In the genomic region with DNA sequence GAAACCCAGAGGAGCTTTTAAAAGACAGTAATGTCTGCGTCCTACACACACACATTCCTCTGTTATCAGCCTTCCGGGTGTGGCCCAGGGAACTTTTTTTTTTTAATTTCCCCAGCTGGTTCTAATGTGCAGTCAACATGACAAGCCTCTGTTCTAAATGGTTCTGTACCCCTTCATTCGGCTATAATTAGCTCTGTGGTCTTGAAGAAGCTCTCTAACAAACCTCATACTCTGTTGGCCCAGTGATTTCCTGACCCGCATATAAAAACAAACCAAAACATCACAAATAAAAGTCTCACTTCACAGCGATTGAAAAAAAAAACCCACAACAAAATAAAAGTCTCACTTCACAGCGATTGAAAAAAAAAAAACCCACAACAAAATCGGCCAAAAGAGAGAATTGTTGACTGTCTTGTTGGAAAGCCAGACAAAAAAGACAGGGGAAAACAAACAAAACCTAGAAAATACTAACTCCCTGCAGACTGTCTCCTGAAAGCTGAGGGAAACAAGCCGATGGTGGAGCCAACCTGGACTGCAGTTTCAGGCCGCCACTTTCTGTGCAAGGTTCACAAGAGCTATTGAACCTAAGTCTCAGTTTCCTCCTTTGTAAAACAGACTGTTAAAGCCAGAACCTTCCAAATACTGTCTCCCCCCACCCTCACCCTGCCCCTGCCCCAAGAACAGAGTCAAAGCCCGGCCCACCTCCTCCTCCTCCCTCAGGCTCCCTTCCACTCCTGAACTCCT, we compare ENCODE assay signal across 8 mouse cellular contexts. TPM values are rescaled to one million over a fixed set of nuclear protein-coding genes. Genes with fewer than 3 reads are reported as not detected.
A peak's percentile ranks its signal among the peaks of the same experiment; 100 is the strongest.
DNase-seq lines count a peak whose midpoint lies in the region; ATAC-seq and TF ChIP-seq lines count a peak whose summit lies in the region.

No protein-coding gene starts in this region.

- H3K9me3 ChIP-seq in heart, postnatal 0 days (replicated peaks; ENCODE audit: control insufficient read depth, low read length), result no peaks in the 10 kb centered on the region
- no peaks in the 10 kb centered on the region for H3K9me3 ChIP-seq in lung, embryonic 16.5 days (ENCODE audit: control insufficient read depth, low read length)

- H3K9ac ChIP-seq in heart, postnatal 0 days (replicated peaks; ENCODE audit: low read depth, low read length), result peak overlapping the region; percentile 97; the same call in 1 of the 2 replicates
- H3K9ac ChIP-seq in lung, embryonic 16.5 days (ENCODE audit: low read length), result peak overlapping the region; percentile 85

- H3K27me3 ChIP-seq in heart, postnatal 0 days (ENCODE audit: control insufficient read depth, insufficient read depth, low read length), result no peaks in the 10 kb centered on the region
- H3K27me3 ChIP-seq in lung, embryonic 16.5 days (ENCODE audit: control insufficient read depth, insufficient read depth, low read depth, low read length), result no peaks in the 10 kb centered on the region

- intact Hi-C loops in heart, postnatal 14 days (cut with DNase I), result no loop called here

- ATAC-seq in heart, postnatal 0 days (ENCODE audit: insufficient read depth, low read depth), result no peak
- no peak for ATAC-seq in lung, embryonic 16.5 days (ENCODE audit: low read depth)

- TF ChIP-seq EP300 in heart, postnatal 0 days (IDR thresholded peaks at IDR 0.05; ENCODE audit: low read depth), result peak; percentile 18; the same call in 1 of the 2 replicates

- TF ChIP-seq CTCF in heart, postnatal 0 days (IDR thresholded peaks at IDR 0.05; ENCODE audit: low read depth), result no peak

- peaks cover 54% of the 10 kb centered on the region for H3K4me1 ChIP-seq in heart, postnatal 0 days (ENCODE audit: control insufficient read depth, insufficient read depth)
- peaks cover 66% of the 10 kb centered on the region for H3K4me1 ChIP-seq in lung, embryonic 16.5 days (replicated peaks; ENCODE audit: control insufficient read depth, insufficient read depth, low read length)

- peak; percentile 55 for DNase-seq in heart, adult 18-20 months
- no peak for DNase-seq in heart, postnatal 14 days
- DNase-seq in NIH3T3 (ENCODE audit: low read depth), result peak; percentile 35
- peak; percentile 57 for DNase-seq in heart, postnatal 0 days (ENCODE audit: low spot score)
- DNase-seq in urinary bladder, postnatal 4 days (ENCODE audit: low spot score in 2 of 2), result no peak
- no peak for DNase-seq in ovary, postnatal 10 days (ENCODE audit: low spot score)
- DNase-seq in right cerebral cortex, postnatal 14 days, result no peak

- WGBS in heart, postnatal 0 days, result 29% methylated on average over 10 of the region's 10 CpGs
- 29% methylated on average over 10 of the region's 10 CpGs for WGBS in lung, embryonic 16.5 days

- peak overlapping the region; percentile 91 for H3K4me2 ChIP-seq in heart, postnatal 0 days (ENCODE audit: low read depth, low read length)
- H3K4me2 ChIP-seq in lung, embryonic 16.5 days (ENCODE audit: low read depth, low read length), result peak overlapping the region; percentile 85

- peak overlapping the region; percentile 99 for H3K4me3 ChIP-seq in heart, postnatal 0 days (ENCODE audit: low read depth, low read length)
- peak overlapping the region; percentile 62 for H3K4me3 ChIP-seq in lung, embryonic 16.5 days (ENCODE audit: low read length)

- peak overlapping the region; percentile 93 for H3K27ac ChIP-seq in heart, postnatal 0 days (ENCODE audit: low read depth)
- H3K27ac ChIP-seq in lung, embryonic 16.5 days (ENCODE audit: low read length), result peak overlapping the region; percentile 89

- peaks cover 32% of the 10 kb centered on the region for H3K36me3 ChIP-seq in heart, postnatal 0 days (replicated peaks; ENCODE audit: control insufficient read depth, insufficient read depth, low read length)
- peaks cover 18% of the 10 kb centered on the region for H3K36me3 ChIP-seq in lung, embryonic 16.5 days (ENCODE audit: control insufficient read depth, insufficient read depth, low read length)

RNA-seq across cellular contexts. Expression of a gene that starts 2.0 kb away (rescaled TPM):
- total RNA-seq in heart, adult 18-20 months (2021), result 10 to 100 TPM; 49.1 to 51.0 TPM
- 10 to 100 TPM; 61.2 to 63.1 TPM for total RNA-seq in heart, postnatal 14 days (2021)
- 83.4 and 113 TPM in 2 replicates for total RNA-seq in heart, postnatal 0 days (2014; rRNA removed; ENCODE audit: low replicate concordance)
- 59.8 and 64.2 TPM in 2 replicates for polyA plus RNA-seq in heart, postnatal 0 days (2015; fragmentation: Nextera tagmentation; extraction: Ambion mirVana)
- polyA plus RNA-seq in lung, embryonic 16.5 days (2015; fragmentation: Nextera tagmentation; extraction: Ambion mirVana), result 200 and 214 TPM in 2 replicates

RNA-seq across cellular contexts. Expression of a gene that starts 2.1 kb away (rescaled TPM):
- total RNA-seq in heart, adult 18-20 months (2021), result 10 to 100 TPM; 98.2 to 98.3 TPM
- 10 to 100 TPM; 67.5 to 67.7 TPM for total RNA-seq in heart, postnatal 14 days (2021)
- 57.7 and 72.1 TPM in 2 replicates for total RNA-seq in heart, postnatal 0 days (2014; rRNA removed; ENCODE audit: low replicate concordance)
- 28.2 and 30.5 TPM in 2 replicates for polyA plus RNA-seq in heart, postnatal 0 days (2015; fragmentation: Nextera tagmentation; extraction: Ambion mirVana)
- polyA plus RNA-seq in lung, embryonic 16.5 days (2015; fragmentation: Nextera tagmentation; extraction: Ambion mirVana), result 52.5 and 54.1 TPM in 2 replicates

Comparison
In these comparisons a context has a peak if more than half of its experiments do, and no peak if none do; other contexts are left out.
1. DNase-seq: peak in heart, adult 18-20 months (2 of 2), NIH3T3 (single experiment) and heart, postnatal 0 days (single experiment); none in heart, postnatal 14 days (0 of 2), urinary bladder, postnatal 4 days (0 of 2), ovary, postnatal 10 days (single experiment) and right cerebral cortex, postnatal 14 days (single experiment).